Mouse (Mus musculus): ENCODE data around the gene Asphd2. TPM values are rescaled to one million over a fixed set of nuclear protein-coding genes. Genes with fewer than 3 reads are reported as not detected.

Gene Asphd2
- total RNA-seq, 2 experiments from 2014 or later = 179 to 194 TPM

GRCm38 (mm10) chr5:112356322-112356721 is 38.3 kb downstream of the Asphd2 start:
- no peak for DNase-seq (ENCODE audit: low spot score in 2 of 2)

GRCm38 (mm10) chr5:112355910-112356309 is 38.8 kb downstream of the Asphd2 start, which contains the start of gene Gm6583:
Gm6583 (minus strand) TSS chr5:112356033.
- no peak for DNase-seq (ENCODE audit: low spot score in 2 of 2)

- DNase-seq (ENCODE audit: low spot score in 2 of 2) = no peak
Observed at GRCm38 (mm10) chr5:112355493-112355892, 39.2 kb downstream of the Asphd2 start.

GRCm38 (mm10) chr5:112349169-112349568 is 45.5 kb downstream of the Asphd2 start:
- DNase-seq (ENCODE audit: low spot score in 2 of 2) = no peak

- no peak for DNase-seq (ENCODE audit: low spot score in 2 of 2)
Observed at GRCm38 (mm10) chr5:112346211-112346965, 48.3 kb downstream of the Asphd2 start.

- DNase-seq (ENCODE audit: low spot score in 2 of 2) = peak; percentile 63 to 67
Observed at GRCm38 (mm10) chr5:112344092-112344960, 50.3 kb downstream of the Asphd2 start.

- DNase-seq (ENCODE audit: low spot score in 2 of 2) = no peak
Observed at GRCm38 (mm10) chr5:112343205-112343595, 51.5 kb downstream of the Asphd2 start.

- peak; percentile 87 to 92 for DNase-seq (ENCODE audit: low spot score in 2 of 2)
Observed at GRCm38 (mm10) chr5:112342463-112343204, 52.0 kb downstream of the Asphd2 start, which contains the start of the genes Srrd and Hps4. Srrd (minus strand) TSS chr5:112343040. Hps4 (plus strand) TSS chr5:112343083.

- DNase-seq (ENCODE audit: low spot score in 2 of 2) = no peak
Observed at GRCm38 (mm10) chr5:112339215-112339614, 55.5 kb downstream of the Asphd2 start.

GRCm38 (mm10) chr5:112337004-112337403 is 57.7 kb downstream of the Asphd2 start:
- no peak for DNase-seq (ENCODE audit: low spot score in 2 of 2)

- DNase-seq (ENCODE audit: low spot score in 2 of 2) = peak; percentile 46 to 58
Observed at GRCm38 (mm10) chr5:112335473-112335872, 59.2 kb downstream of the Asphd2 start.

Other genes with a start within 250 kb of the Asphd2 start
- gene Cryba4, start 142.3 kb downstream of the Asphd2 start, total RNA-seq (2021) = 1 to 10 TPM in 1 of 2 experiments, not detected in 1; 1.0 TPM
- gene Crybb1, start 139.1 kb downstream of the Asphd2 start, total RNA-seq (2021) = 1 to 10 TPM; 5.9 to 8.5 TPM
- 10 to 100 TPM; 29.6 to 39.3 TPM for gene Tpst2, start 118.2 kb downstream of the Asphd2 start, total RNA-seq (2021)
- 10 to 100 TPM; 40.6 to 45.7 TPM for gene Tfip11, start 68.5 kb downstream of the Asphd2 start, total RNA-seq (2021)
- 10 to 100 TPM; 19.2 to 23.7 TPM for gene Srrd, start 51.8 kb downstream of the Asphd2 start, total RNA-seq (2021)
- gene Hps4, start 51.8 kb downstream of the Asphd2 start, total RNA-seq (2021) = 10 to 100 TPM; 26.0 to 33.1 TPM
- not detected for gene Gm6583, start 38.8 kb downstream of the Asphd2 start, total RNA-seq (2021)
- not detected for gene Gm6588, start 54.6 kb upstream of the Asphd2 start, total RNA-seq (2021)
- 100 to 1,000 TPM; 141 to 148 TPM for gene Sez6l, start 182.3 kb upstream of the Asphd2 start, total RNA-seq (2021)

Data from left cerebral cortex, adult 18-20 months (tissue).